Comparison of ENCODE assay signal across 12 mouse cellular contexts in the genomic region with DNA sequence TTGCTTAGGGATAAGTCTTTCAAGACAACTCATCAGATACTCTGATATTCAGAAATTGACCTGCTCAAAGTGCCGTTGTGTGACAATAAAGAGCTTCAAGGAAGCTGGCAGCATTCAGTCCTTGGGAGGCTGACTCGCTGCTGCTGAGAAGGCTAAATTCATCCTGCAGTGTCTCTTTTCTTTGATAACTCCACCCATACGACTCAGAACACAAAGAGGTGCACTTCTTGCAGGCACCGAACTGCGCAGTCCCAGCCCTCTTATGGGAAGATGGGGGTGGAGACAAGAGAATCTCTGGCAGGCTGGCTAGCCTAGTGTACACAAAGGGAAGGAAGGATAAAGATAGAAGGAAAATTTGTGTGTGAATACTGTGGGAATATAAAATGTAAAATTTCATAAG. TPM values are rescaled to one million over a fixed set of nuclear protein-coding genes. Genes with fewer than 3 reads are reported as not detected.
DNase-seq lines count a peak whose midpoint lies in the region; ATAC-seq lines count a peak whose summit lies in the region.
"Had no signal": no experiment of that assay in that cellular context is flagged by ENCODE, and none has a peak within 500 bp of the region (broad histone marks: within the 10 kb centered on the region; RNA-seq: fewer than 3 reads in every experiment).

No protein-coding gene starts in this region.

- no peaks in the 10 kb centered on the region for H3K27me3 ChIP-seq in forebrain, embryonic 11.5 days (ENCODE audit: control insufficient read depth, insufficient read depth, low read length)
- H3K27me3 ChIP-seq in hindbrain, embryonic 15.5 days = no peaks in the 10 kb centered on the region
- no peaks in the 10 kb centered on the region for H3K27me3 ChIP-seq in neural tube, embryonic 13.5 days
- H3K27me3 ChIP-seq in heart, embryonic 10.5 days (ENCODE audit: insufficient read depth, poor library complexity, severe bottlenecking) = no peaks in the 10 kb centered on the region

- peak; percentile 75 for DNase-seq in ZHBTc4 (ENCODE audit: low read depth, low spot score)
- peak; percentile 53 for DNase-seq in forebrain, embryonic 11.5 days (ENCODE audit: low spot score)
- no peak for DNase-seq in gastrocnemius, adult 8-10 months (ENCODE audit: low spot score in 2 of 2)
- DNase-seq in cerebellum, adult 9-11 months = no peak
- DNase-seq in heart, embryonic 10.5 days (ENCODE audit: low spot score) = no peak
- DNase-seq: heart, postnatal 4 days; layer of hippocampus, adult 9-11 months had no signal

- ATAC-seq in forebrain, embryonic 11.5 days (replicated peaks; ENCODE audit: low FRiP score) = no peak
- no peak for ATAC-seq in hindbrain, embryonic 15.5 days (ENCODE audit: low FRiP score, low read depth)
- ATAC-seq in neural tube, embryonic 13.5 days (ENCODE audit: low read depth) = no peak
- ATAC-seq: activated CD4-positive, CD25-positive, alpha-beta regulatory T cell, adult 4 months had no signal

- H3K27ac ChIP-seq in forebrain, embryonic 11.5 days (ENCODE audit: low read depth, low read length) = peak overlapping the region; percentile 47; the same call in 1 of the 2 replicates
- peak overlapping the region; percentile 74 for H3K27ac ChIP-seq in hindbrain, embryonic 15.5 days (replicated peaks)
- H3K27ac ChIP-seq in neural tube, embryonic 13.5 days (replicated peaks) = peak overlapping the region; percentile 53
- no peak overlapping the region for H3K27ac ChIP-seq in heart, embryonic 10.5 days
- H3K27ac ChIP-seq: limb, embryonic 10.5 days had no signal

- H3K4me1 ChIP-seq in forebrain, embryonic 11.5 days (replicated peaks; ENCODE audit: control insufficient read depth, insufficient read depth, low read length) = peaks cover 16% of the 10 kb centered on the region
- H3K4me1 ChIP-seq in hindbrain, embryonic 15.5 days (replicated peaks) = peaks cover 39% of the 10 kb centered on the region
- peaks cover 41% of the 10 kb centered on the region for H3K4me1 ChIP-seq in neural tube, embryonic 13.5 days (replicated peaks)
- H3K4me1 ChIP-seq in heart, embryonic 10.5 days = peaks cover 14% of the 10 kb centered on the region

- peak overlapping the region; percentile 38 for H3K4me2 ChIP-seq in forebrain, embryonic 11.5 days (ENCODE audit: low read depth, low read length, severe bottlenecking)
- peak overlapping the region; percentile 45 for H3K4me2 ChIP-seq in hindbrain, embryonic 15.5 days
- peak overlapping the region; percentile 84 for H3K4me2 ChIP-seq in neural tube, embryonic 13.5 days

- peak overlapping the region; percentile 1 for H3K4me3 ChIP-seq in forebrain, embryonic 11.5 days (ENCODE audit: low read depth, low read length)
- peak overlapping the region; percentile 14 for H3K4me3 ChIP-seq in hindbrain, embryonic 15.5 days
- H3K4me3 ChIP-seq in neural tube, embryonic 13.5 days = 0 out of 2 replicates have a peak overlapping the region, but pooled peaks have one; percentile 8
- H3K4me3 ChIP-seq in heart, embryonic 10.5 days = no peak overlapping the region
- H3K4me3 ChIP-seq: erythroblast, embryonic 14.5 days; limb, embryonic 10.5 days had no signal

- peaks cover 15% of the 10 kb centered on the region for H3K36me3 ChIP-seq in forebrain, embryonic 11.5 days (ENCODE audit: control insufficient read depth, insufficient read depth, low read length)
- H3K36me3 ChIP-seq in hindbrain, embryonic 15.5 days = peaks cover 22% of the 10 kb centered on the region
- H3K36me3 ChIP-seq in neural tube, embryonic 13.5 days = peaks cover 22% of the 10 kb centered on the region
- peaks cover 31% of the 10 kb centered on the region for H3K36me3 ChIP-seq in heart, embryonic 10.5 days

- H3K9ac ChIP-seq in forebrain, embryonic 11.5 days (ENCODE audit: low read length) = peak overlapping the region; percentile 37; the same call in 1 of the 2 replicates
- H3K9ac ChIP-seq in hindbrain, embryonic 15.5 days = 0 out of 2 replicates have a peak overlapping the region, but pooled peaks have one; percentile 3
- peak overlapping the region; percentile 55 for H3K9ac ChIP-seq in neural tube, embryonic 13.5 days

- no peaks in the 10 kb centered on the region for H3K9me3 ChIP-seq in forebrain, embryonic 11.5 days (ENCODE audit: control insufficient read depth, low read length)
- no peaks in the 10 kb centered on the region for H3K9me3 ChIP-seq in hindbrain, embryonic 15.5 days
- no peaks in the 10 kb centered on the region for H3K9me3 ChIP-seq in neural tube, embryonic 13.5 days
- H3K9me3 ChIP-seq in heart, embryonic 10.5 days = no peaks in the 10 kb centered on the region
- H3K9me3 ChIP-seq: limb, embryonic 10.5 days had no signal

- WGBS in forebrain, embryonic 11.5 days = 20% methylated on average over 5 of the region's 5 CpGs
- 8% methylated on average over 5 of the region's 5 CpGs for WGBS in hindbrain, embryonic 15.5 days
- WGBS in neural tube, embryonic 13.5 days = 18% methylated on average over 5 of the region's 5 CpGs
- 84% methylated on average over 5 of the region's 5 CpGs for WGBS in heart, embryonic 10.5 days

RNA-seq across cellular contexts. Expression of a gene that starts 4.3 kb away (rescaled TPM):
- 93.9 and 94.3 TPM in 2 replicates for polyA plus RNA-seq in forebrain, embryonic 11.5 days (2014; fragmentation: Nextera tagmentation; extraction: Ambion mirVana)
- polyA plus RNA-seq in hindbrain, embryonic 15.5 days (2015; fragmentation: Nextera tagmentation; extraction: Ambion mirVana) = 97.5 and 99.8 TPM in 2 replicates
- 104 and 121 TPM in 2 replicates for polyA plus RNA-seq in neural tube, embryonic 13.5 days (2015; fragmentation: Nextera tagmentation; extraction: Ambion mirVana)
- 1 to 10 TPM; 5.8 to 9.5 (median 6.8) TPM for total RNA-seq in gastrocnemius, adult 8-10 months (2022)
- polyA plus RNA-seq in heart, embryonic 10.5 days (2016; fragmentation: Nextera tagmentation; extraction: Ambion mirVana) = 23.8 and 28.7 TPM in 2 replicates

RNA-seq across cellular contexts. Expression of a gene that starts 46.3 kb away (rescaled TPM):
- 7.8 and 10.3 TPM in 2 replicates for polyA plus RNA-seq in forebrain, embryonic 11.5 days (2014; fragmentation: Nextera tagmentation; extraction: Ambion mirVana)
- 13.4 and 13.8 TPM in 2 replicates for polyA plus RNA-seq in hindbrain, embryonic 15.5 days (2015; fragmentation: Nextera tagmentation; extraction: Ambion mirVana)
- 7.6 and 8.9 TPM in 2 replicates for polyA plus RNA-seq in neural tube, embryonic 13.5 days (2015; fragmentation: Nextera tagmentation; extraction: Ambion mirVana)
- total RNA-seq in gastrocnemius, adult 8-10 months (2022) = under 1 TPM; 0.11 to 0.70 (median 0.33) TPM
- 1.6 and 2.5 TPM in 2 replicates for polyA plus RNA-seq in heart, embryonic 10.5 days (2016; fragmentation: Nextera tagmentation; extraction: Ambion mirVana)
- polyA plus RNA-seq: erythroblast, embryonic 14.5 days had no signal

Comparison
In these comparisons a context has a peak if more than half of its experiments do, and no peak if none do; other contexts are left out.
1. DNase-seq: peak in ZHBTc4 (single experiment) and forebrain, embryonic 11.5 days (single experiment); none in gastrocnemius, adult 8-10 months (0 of 2), cerebellum, adult 9-11 months (single experiment) and heart, embryonic 10.5 days (single experiment).
2. H3K9ac ChIP-seq: peak in every context shown above with its lines; median percentile 55 in neural tube, embryonic 13.5 days; 37 in forebrain, embryonic 11.5 days; 3 in hindbrain, embryonic 15.5 days.
3. Peak in every context shown above with its lines, with median percentiles within 50 percentile points of each other: H3K4me2 ChIP-seq.